Mouse (Mus musculus) testis, postnatal 10 days (tissue): Measurements from ENCODE around the gene Arl15.

Experiments used
- DNase-seq: peaks from one replicate; pipeline ENCODE4 v3.0.0; 2021; ENCODE audit warnings: low spot score

Gene Arl15

GRCm38 (mm10) chr13:114150856-114151697, 356.8 kb downstream of the Arl15 start:
- DNase-seq, result no peak

- no peak for DNase-seq
These were observed 357.4 kb downstream of the Arl15 start for GRCm38 (mm10) chr13:114151698-114152069.

DNA sequence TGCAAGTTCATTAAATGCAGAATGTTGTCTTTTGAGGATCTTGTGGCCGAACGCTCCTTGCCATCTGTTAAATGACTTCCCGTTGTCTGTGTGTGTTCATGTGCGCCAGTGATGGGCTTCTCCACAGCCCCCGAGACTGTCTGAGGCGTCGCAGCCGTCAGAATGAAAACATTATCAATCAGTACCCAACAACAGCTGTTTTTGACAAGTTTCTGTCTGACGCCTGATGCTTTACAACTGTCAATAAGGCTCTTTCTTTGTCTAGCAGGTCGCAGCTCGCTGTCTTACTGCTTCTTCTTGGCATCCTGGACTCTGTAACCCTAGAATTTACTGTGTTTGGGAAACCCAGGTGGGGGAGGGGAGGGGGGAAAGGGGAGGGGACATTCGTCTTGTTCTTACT, 362.4 kb downstream of the Arl15 start:
- DNase-seq, result no peak

DNA sequence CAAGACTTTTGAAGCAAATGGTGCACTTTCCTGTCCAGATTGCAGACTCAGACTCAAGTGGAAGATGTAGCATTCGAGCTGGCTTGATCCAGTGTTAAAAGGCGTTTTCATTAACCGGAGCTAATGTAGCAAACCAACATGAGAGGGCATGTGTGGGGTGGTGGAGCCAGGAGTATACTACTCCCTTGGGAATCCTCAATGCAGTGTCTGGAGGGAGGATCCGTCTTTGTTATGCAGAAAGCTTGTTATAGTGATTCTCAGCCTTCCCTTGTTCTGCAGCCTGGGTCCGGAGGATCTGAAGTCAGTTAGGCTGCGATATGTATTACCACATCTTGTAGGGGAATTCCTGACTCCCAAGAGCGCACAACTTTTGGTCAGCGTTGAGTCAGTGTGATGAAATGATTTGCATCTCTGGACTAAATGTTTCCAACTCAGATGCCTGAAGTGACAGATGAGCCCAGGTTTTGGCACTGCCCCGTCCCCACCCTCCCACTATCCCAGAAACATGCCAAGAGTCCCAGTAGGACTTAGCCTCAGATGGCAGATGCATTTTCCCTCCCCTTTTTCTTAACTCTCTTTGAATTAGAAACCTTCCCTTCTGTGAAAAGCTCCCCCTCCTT, 363.9 kb downstream of the Arl15 start:
- DNase-seq, result no peak

DNA sequence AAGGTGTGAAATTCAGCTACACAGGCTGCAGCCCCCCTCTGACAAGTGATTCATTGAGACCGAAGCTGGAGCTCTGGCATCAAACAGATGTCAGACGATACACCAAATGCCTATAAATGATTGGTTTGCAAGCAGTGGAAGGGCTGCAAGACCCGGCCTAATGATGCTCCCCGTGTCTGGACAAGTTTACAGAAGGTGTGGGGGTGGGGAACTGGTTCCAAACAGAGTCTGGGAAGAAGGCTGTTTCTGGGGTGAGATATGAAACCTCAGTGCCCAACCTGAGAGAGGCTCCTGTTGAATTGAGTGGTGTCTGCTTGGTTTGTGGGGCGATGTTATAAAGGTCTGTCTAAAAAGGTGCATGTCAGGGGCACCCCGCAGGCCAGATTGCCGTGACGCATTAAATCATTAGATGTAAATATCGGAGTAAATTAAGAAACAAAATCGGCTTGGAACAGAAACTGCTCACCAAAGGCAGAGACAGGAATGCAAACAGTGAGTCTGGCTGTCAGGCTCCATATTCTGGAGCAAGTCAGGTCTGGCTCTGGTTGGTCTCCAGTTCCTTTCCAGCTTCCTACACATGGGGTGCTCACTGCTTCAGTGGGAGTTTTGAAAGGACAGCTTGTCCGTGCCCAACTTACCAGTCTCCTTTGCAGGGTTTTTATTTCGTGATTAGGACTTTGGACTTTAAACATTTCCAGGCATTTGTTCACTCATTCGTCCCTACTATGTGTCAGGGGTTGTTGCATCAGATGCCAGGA, 365.5 kb downstream of the Arl15 start:
- no peak for DNase-seq

- no peak for DNase-seq
These were observed 368.4 kb downstream of the Arl15 start for GRCm38 (mm10) chr13:114162753-114163152.

DNA sequence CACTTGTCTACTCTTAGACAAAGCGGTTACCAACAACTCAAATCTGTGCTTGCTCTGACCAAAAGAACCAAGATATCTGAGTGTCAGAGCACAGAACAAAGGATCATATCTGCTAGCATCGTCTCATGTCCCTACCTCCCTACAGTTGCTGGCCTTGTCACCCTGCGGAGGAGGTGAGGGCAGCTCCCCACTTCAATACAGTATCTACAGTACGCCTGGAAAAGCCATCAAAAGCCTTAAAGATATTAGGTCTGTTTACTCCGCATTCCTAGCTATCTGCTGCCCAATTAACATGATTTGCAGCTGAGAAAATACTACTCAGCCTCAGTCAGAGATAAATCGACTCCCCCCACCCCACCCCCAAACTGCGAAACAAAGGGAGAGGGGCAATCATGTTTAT, 371.3 kb downstream of the Arl15 start:
- no peak for DNase-seq

- DNase-seq, result no peak
These were observed 372.3 kb downstream of the Arl15 start for GRCm38 (mm10) chr13:114166439-114167183.

- no peak for DNase-seq
These were observed 375.8 kb downstream of the Arl15 start for GRCm38 (mm10) chr13:114170061-114170460.

DNA sequence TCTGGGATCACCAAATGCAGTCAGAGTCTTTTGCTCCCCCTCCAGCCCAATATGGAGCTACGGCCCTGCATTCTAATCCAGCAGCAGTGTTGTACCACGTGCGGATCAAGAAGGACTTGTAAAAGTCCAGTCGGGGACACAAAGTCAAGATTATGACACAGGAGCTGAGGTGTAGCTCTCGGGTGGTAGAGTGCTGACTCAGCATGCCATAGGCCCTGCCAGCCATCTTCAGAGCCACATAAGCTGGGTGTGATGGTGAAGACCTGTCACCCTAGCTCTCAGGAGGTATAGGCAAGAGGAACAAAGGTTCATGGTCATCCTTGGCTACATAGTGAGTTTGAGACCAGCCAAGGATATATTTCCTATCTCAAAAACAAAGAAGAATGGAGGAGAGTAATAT, 377.2 kb downstream of the Arl15 start:
- no peak for DNase-seq

GRCm38 (mm10) chr13:114188107-114188506, 393.8 kb downstream of the Arl15 start:
- no peak for DNase-seq

DNA sequence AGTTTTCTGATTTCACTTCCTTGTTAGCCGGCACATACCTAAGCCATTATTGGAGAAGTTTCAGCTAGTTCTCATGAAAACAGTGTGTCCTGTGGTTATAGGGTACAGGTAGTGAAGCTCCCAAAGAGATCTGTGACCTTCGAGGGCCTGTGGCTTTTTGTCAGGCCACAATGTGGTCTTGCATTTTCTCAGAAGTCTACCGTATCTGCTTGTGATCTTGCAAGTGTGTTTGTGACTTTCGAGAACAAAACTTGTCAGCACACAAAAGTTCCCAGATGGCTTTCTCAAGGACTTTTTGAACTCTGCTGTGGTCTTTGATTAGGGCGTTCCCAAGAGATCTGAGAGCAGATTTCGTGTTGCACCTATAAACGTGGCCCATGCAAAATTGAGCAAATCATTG, 394.5 kb downstream of the Arl15 start:
- DNase-seq, result no peak

- DNase-seq, result no peak
These were observed 395.1 kb downstream of the Arl15 start for GRCm38 (mm10) chr13:114189441-114189840.

DNA sequence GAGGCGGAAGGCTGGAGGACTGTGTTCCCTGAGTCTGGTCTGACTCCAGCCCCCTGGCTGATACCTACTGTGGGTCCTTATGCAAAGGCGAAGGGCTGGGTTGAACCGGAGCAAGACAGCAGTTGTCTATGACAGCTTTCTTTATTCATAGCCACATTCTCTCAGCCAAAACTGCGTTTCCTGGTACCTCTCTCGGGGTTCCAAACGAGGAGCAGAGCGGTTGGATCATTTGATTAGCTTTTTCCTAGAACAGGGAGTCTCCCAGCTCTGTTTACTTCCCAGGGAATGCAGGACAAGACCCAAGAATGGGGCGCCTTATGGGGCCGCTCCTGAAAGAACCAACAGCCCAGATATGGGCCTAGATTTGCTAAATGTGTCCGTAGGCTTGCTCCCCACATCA, 396.6 kb downstream of the Arl15 start:
- DNase-seq, result no peak

DNA sequence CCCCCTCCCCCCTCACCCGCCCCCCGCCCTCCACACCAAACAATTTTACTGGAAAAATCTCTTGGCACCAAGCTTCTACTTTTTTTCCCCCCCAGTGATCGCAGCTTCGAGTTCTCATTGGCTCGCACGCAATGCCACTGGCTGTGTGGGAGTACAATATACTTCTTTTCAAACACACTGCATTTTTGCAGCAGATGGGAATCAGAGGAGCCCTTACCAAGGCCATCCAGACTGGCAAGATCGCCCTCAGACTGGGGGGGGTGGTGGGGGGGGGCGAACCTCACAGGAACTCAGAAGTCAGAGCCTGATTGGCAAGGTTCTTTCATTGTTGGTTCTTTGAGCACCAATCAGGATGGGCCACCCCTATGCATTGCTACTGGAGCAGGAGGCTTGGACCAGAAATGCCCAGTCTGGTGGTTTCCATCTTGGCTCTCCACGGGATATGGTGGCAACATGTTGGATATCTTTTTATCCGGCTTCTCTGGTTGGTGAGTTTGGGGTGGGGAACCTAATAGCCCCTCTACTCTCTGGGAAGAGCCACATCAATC, 404.0 kb downstream of the Arl15 start:
- DNase-seq, result no peak

GRCm38 (mm10) chr13:114199746-114200145, 405.4 kb downstream of the Arl15 start:
- DNase-seq, result no peak

DNA sequence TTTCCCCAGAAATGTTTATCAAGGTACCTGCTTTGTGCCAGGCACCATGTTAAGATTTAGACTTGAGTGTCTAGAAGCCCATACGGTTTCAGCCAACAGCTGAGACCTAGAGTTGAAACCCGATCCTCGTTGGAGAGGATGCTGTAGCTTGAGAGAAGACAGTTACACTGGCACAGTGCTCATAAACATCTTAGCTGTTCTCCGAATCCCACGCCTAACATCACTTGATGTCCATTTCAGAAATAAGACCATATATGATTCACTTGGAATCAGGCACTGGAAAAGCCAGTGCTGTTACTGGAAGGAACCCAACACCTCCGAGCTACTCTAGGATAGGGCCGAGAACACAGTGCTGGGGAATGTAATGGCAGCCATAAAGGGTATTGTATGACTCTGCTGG, 406.2 kb downstream of the Arl15 start:
- DNase-seq, result no peak

DNA sequence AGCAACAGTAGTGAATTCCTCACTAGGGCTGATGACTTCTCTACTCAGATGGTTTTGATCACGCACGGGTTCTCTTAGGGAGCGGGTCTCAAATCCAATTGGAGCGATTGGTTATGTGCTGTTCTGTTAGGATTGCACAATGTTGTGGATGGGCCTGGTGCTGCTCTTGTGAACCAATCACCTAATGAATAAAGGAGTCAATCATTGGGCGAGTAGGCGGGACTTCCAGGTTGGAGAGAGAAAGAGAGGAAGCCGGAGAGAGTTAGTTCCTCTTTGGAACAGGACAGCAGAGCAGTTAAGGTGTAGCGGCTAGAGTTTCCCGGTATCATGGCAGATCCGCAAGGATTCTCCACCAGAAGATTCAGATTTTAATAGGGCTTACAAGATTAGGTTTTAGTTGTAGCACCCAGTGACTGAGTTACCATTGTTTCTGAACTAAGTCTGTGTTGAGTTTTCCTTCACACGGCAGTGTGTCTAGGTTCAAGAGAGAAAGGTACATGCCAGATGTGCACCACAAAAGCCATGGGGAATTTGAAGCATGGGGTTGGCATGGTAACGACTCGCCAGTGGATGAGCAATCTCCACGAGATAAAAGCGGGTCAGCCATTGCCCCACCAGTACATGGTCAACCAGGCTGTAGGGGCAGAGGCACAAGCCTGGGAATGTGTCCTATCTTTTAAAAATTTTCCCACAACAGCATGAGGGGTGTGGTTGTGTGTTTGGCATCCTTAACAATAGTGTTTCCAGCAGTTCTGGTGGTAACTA, 408.7 kb downstream of the Arl15 start:
- DNase-seq, result no peak
